Mouse (Mus musculus) liver, adult (tissue): ENCODE results near the gene Igsf10.
A peak's percentile ranks its signal among the peaks of the same experiment; 100 is the strongest.

Source experiments
- GATA4 ChIP-seq: IDR thresholded peaks from 2 replicates; pipeline ENCODE4 v1.6.1; 2014; ENCODE audit warnings: mild to moderate bottlenecking, low read length; ENCODE audit not compliant: insufficient replicate concordance

The Igsf10 gene

GRCm38 (mm10) chr3:59344065-59344905 is at the start of gene Igsf10:
Gene Igsf10, minus strand, starts transcription at chr3:59344394.
- no peak for TF ChIP-seq GATA4

GRCm38 (mm10) chr3:59385553-59385952 is 41.4 kb upstream of the Igsf10 start:
- no peak for TF ChIP-seq GATA4

- TF ChIP-seq GATA4 = no peak
Observed at GRCm38 (mm10) chr3:59385000-59385399, 40.8 kb upstream of the Igsf10 start.

GRCm38 (mm10) chr3:59384321-59384720 is 40.1 kb upstream of the Igsf10 start:
- no peak for TF ChIP-seq GATA4

GRCm38 (mm10) chr3:59378791-59379190 is 34.6 kb upstream of the Igsf10 start:
- peak; percentile 54; the same call in 1 of the 2 replicates for TF ChIP-seq GATA4

GRCm38 (mm10) chr3:59361895-59362294 is 17.7 kb upstream of the Igsf10 start:
- TF ChIP-seq GATA4 = no peak

GRCm38 (mm10) chr3:59360102-59360501 is 15.9 kb upstream of the Igsf10 start:
- TF ChIP-seq GATA4 = no peak

GRCm38 (mm10) chr3:59354156-59354555 is 10.0 kb upstream of the Igsf10 start:
- no peak for TF ChIP-seq GATA4

GRCm38 (mm10) chr3:59351768-59352167 is 7.6 kb upstream of the Igsf10 start:
- TF ChIP-seq GATA4 = no peak

- TF ChIP-seq GATA4 = no peak
Observed at GRCm38 (mm10) chr3:59343026-59343425, 1.2 kb downstream of the Igsf10 start.

- no peak for TF ChIP-seq GATA4
Observed at GRCm38 (mm10) chr3:59341647-59342427, 2.4 kb downstream of the Igsf10 start.

- TF ChIP-seq GATA4 = no peak
Observed at GRCm38 (mm10) chr3:59328526-59328925, 15.7 kb downstream of the Igsf10 start.

GRCm38 (mm10) chr3:59321278-59321876 is 22.8 kb downstream of the Igsf10 start:
- TF ChIP-seq GATA4 = no peak

- no peak for TF ChIP-seq GATA4
Observed at GRCm38 (mm10) chr3:59316077-59316476, 28.1 kb downstream of the Igsf10 start.

GRCm38 (mm10) chr3:59312610-59313009 is 31.6 kb downstream of the Igsf10 start:
- no peak for TF ChIP-seq GATA4

- TF ChIP-seq GATA4 = no peak
Observed at GRCm38 (mm10) chr3:59305518-59305917, 38.7 kb downstream of the Igsf10 start.
